Mouse (Mus musculus): ENCODE data around the gene Plekha6. TPM values are rescaled to one million over a fixed set of nuclear protein-coding genes. Genes with fewer than 3 reads are reported as not detected.

The Plekha6 gene
- total RNA-seq (2023): 5.1 to 6.2 TPM (median 5.3 TPM) in 4 replicates

DNA sequence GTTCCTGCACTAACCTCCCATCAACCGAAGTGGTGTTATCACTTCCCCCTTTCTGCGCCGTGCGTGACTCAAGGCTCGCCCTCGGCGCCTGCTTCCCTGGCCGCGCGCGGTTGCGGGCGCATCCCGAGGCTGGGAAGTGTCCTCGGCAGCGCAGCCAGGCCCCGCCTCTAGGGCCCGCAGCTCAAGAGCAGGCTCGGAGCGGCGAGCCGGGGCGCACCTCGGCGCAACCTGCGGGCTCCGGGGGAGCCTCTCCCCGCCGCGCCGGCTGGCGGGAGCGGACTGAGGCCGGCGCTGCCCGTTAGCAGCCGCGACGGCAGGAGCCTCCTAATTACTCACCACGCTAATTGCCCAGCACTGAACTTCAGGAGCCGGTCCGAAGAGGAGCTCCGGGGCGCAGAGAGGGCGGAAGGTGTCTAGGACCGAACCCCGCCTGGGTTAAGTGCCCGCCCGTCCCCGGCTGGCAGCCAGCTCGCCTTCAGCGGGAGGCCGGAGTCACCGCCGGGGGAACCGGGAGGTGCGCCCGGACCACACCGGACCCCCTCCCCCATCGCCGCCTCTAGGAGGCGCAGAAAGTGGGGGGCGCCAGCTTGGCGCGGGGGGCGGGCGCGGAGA lies at the start of gene Plekha6:
TSS of gene Plekha6 (plus strand) at position 391 of the 612 bp plus-strand sequence.

GRCm38 (mm10) chr1:133130638-133131560 lies 33.1 kb upstream of the Plekha6 start, which contains the start of gene Ppp1r15b:
TSS of gene Ppp1r15b (plus strand) at chr1:133131143.

GRCm38 (mm10) chr1:133309652-133310267 lies 145.8 kb downstream of the Plekha6 start, which contains the start of gene Golt1a:
TSS of gene Golt1a (plus strand) at chr1:133309800.

GRCm38 (mm10) chr1:133321267-133321925 lies 157.4 kb downstream of the Plekha6 start, which contains the start of gene Kiss1:
TSS of gene Kiss1 (plus strand) at chr1:133321875.

GRCm38 (mm10) chr1:133350210-133350609 lies 186.2 kb downstream of the Plekha6 start, which contains the start of gene Ren1:
TSS of gene Ren1 (plus strand) at chr1:133350510.

Other genes with a start within 250 kb of the Plekha6 start
- gene Mdm4, start 133.6 kb upstream of the Plekha6 start, total RNA-seq (2023): 226 to 278 TPM (median 239 TPM) in 4 replicates
- 117 to 124 TPM (median 118 TPM) in 4 replicates for gene Pik3c2b, start 118.5 kb upstream of the Plekha6 start, total RNA-seq (2023)
- gene Ppp1r15b, start 33.1 kb upstream of the Plekha6 start, total RNA-seq (2023): 84.0 to 88.1 TPM (median 85.7 TPM) in 4 replicates
- not detected in 4 replicates for gene Golt1a, start 145.6 kb downstream of the Plekha6 start, total RNA-seq (2023)
- gene Kiss1, start 157.7 kb downstream of the Plekha6 start, total RNA-seq (2023): not detected in 4 replicates
- gene Ren1, start 186.3 kb downstream of the Plekha6 start, total RNA-seq (2023): not detected in 4 replicates
- gene Etnk2, start 199.4 kb downstream of the Plekha6 start, total RNA-seq (2023): 0.43 to 0.88 TPM in 2 of 4 replicates, not detected in the others

Measured in B cell, adult 62 days (primary cell).